Mouse (Mus musculus) erythroblast, embryonic 14.5 days (primary cell): ENCODE results near the gene Elovl4.

Experiments used
- GATA1 ChIP-seq: IDR thresholded peaks from 2 replicates; pipeline ENCODE4 v1.6.1; 2012; ENCODE audit warnings: low read length, inconsistent platforms, mixed read lengths
- TAL1 ChIP-seq: IDR thresholded peaks from 3 replicates; pipeline ENCODE4 v1.6.1; 2012; ENCODE audit warnings: low read length, inconsistent platforms, mixed read lengths

GRCm38 (mm10) chr9:83778317-83778960 lies 27.6 kb downstream of the Elovl4 start:
- TF ChIP-seq GATA1 (no peak), TAL1 (no peak)
